Mouse (Mus musculus) forebrain, postnatal 0 days (tissue): ENCODE results near the gene Ugt1a6a. TPM values are rescaled to one million over a fixed set of nuclear protein-coding genes. Genes with fewer than 3 reads are reported as not detected.

Source experiments
- ATAC-seq: fragments of 200-750 bp; cut with Nextera tagmentation; 2 replicates; pipeline ENCODE4 v1.8.0; 2017; ENCODE audit warnings: mild to moderate bottlenecking, moderate library complexity
- DNase-seq: peaks from one replicate; pipeline ENCODE4 v3.0.0-alpha.2; 2015
- H3K27ac ChIP-seq: fragments of 300-500 bp; sonication (generic); 2 replicates; pipeline ENCODE4 v1.5.1; 2014; ENCODE audit warnings: low read depth, mild to moderate bottlenecking, antibody characterized with exemption, low read length, moderate library complexity, mixed read lengths
- H3K27me3 ChIP-seq: fragments of 300-500 bp; sonication (generic); 2 replicates; pipeline ENCODE4 v1.6.1; 2014; ENCODE audit warnings: mild to moderate bottlenecking, low read length, mixed read lengths; ENCODE audit not compliant: insufficient read depth
- H3K36me3 ChIP-seq: fragments of 300-500 bp; sonication (generic); 2 replicates; pipeline ENCODE4 v1.6.1; 2014; ENCODE audit warnings: mild to moderate bottlenecking, moderate library complexity; ENCODE audit not compliant: insufficient read depth
- H3K4me1 ChIP-seq: fragments of 300-500 bp; sonication (generic); 2 replicates; pipeline ENCODE4 v1.6.1; 2014; ENCODE audit warnings: antibody characterized with exemption; ENCODE audit not compliant: insufficient read depth
- H3K4me2 ChIP-seq: fragments of 300-500 bp; sonication (generic); 2 replicates; pipeline ENCODE4 v1.6.1; 2014; ENCODE audit warnings: low read depth, mild to moderate bottlenecking, moderate library complexity
- H3K4me3 ChIP-seq: fragments of 300-500 bp; sonication (generic); 2 replicates; pipeline ENCODE4 v1.5.1; 2014; ENCODE audit warnings: low read depth, low read length, mixed read lengths
- H3K9ac ChIP-seq: fragments of 300-500 bp; sonication (generic); 2 replicates; pipeline ENCODE4 v1.6.1; 2014; ENCODE audit warnings: mild to moderate bottlenecking
- H3K9me3 ChIP-seq: fragments of 300-500 bp; sonication (generic); 2 replicates; pipeline ENCODE4 v1.6.1; 2016; ENCODE audit warnings: low read length
- CTCF ChIP-seq: sonication (generic); IDR thresholded peaks from 2 replicates; pipeline ENCODE4 v1.5.1; 2016; ENCODE audit warnings: antibody characterized with exemption, control low read depth, low read depth
- WGBS: fragments of 180-500 bp; shearing (Covaris S2); extraction: QIAGEN DNeasy Blood & Tissue Kit; methylation state at CpG from one replicate; pipeline ENCODE4 v1.1.7; 2014; 5-methylcytosine and 5-hydroxymethylcytosine counted together
- polyA plus RNA-seq: library from polyadenylated mRNA; unstranded; fragments of >200 nt; fragmentation: Nextera tagmentation; extraction: Ambion mirVana; gene quantifications from 2 replicates; pipeline ENCODE4 v1.2.1, GENCODE M21; 2015
- total RNA-seq: library from RNA; depleted of rRNA; stranded (reverse); fragments of >200 nt; gene quantifications from 2 replicates; pipeline ENCODE4 v1.2.3, GENCODE M21; 2014

The Ugt1a6a gene
- total and polyA plus RNA-seq, 2 experiments from 2014 or later: 2.0 to 5.1 TPM

DNA sequence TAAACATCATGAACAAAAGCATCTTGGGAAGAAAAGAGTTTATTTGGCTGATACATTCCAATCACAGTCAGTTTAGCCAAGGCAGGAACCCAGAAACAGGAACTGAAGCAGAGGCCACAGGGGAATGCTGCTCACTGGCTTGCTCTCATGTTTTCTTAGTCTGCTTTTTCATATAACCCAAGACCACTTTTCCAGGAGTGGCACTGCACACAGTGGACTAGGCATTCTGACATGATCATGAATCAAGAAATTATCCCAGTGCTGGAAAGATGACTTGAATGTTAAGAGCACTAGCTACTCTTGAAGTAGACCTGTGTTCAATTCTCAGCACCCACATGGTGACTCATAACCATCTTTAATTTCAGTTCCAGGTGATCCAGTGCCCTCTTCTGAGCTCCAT, 91.1 kb downstream of the Ugt1a6a start:
- DNase-seq (no peak), ATAC-seq (no peak)
- H3K4me3 ChIP-seq: no peak overlapping the region
- no peaks in the 10 kb centered on the region for H3K4me1 ChIP-seq
- H3K27ac ChIP-seq: no peak overlapping the region
- no peak overlapping the region for H3K4me2 ChIP-seq
- no peaks in the 10 kb centered on the region for H3K27me3 ChIP-seq
- H3K9ac ChIP-seq: no peak overlapping the region
- H3K36me3 ChIP-seq: no peaks in the 10 kb centered on the region
- no peak for TF ChIP-seq CTCF
- peaks cover 59% of the 10 kb centered on the region for H3K9me3 ChIP-seq

DNA sequence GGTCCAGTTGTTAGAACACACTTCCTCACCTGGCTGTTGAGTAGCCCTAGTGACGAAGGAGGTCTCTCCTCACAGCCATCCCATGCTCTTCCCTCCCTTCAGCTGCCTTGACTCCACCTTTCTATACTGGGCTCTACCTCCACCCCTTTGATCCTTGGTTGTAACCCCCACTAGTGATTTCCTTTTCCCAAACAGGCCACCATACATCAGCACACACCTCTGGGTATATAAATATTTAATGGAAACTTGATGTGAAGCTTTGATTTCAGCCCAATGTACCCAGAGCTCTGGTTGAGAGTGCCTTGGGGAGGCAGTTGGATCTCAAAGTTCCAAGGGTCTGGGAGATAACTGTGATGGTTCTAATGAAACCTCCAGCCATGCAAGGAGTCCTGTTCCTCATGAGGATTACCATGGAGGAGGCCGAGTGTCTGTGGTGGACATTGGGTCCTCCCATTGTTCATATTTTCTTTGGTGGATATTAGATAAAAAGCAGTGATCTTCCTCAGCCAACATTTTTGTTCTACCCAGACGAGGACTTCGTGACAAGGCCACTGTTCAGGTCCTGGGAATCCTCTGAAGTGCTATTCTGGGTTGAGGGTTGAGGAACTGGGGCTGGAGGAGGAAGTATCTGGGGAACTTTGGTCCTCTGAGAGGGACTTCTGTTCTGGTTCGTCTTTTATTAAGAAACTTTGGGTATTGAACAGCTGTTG, 92.2 kb downstream of the Ugt1a6a start, which contains the start of gene Mroh2a:
Mroh2a (plus strand) TSS at position 317 of the 710 bp plus-strand sequence.
- no peak within 1 kb of the TSS for H3K27ac ChIP-seq
- H3K4me2 ChIP-seq: no peak within 1 kb of the TSS
- DNase-seq (no peak), ATAC-seq (no peak)
- 54% methylated on average over 5 of the region's 5 CpGs for WGBS
- H3K4me3 ChIP-seq: no peak within 1 kb of the TSS
- no peaks in the 10 kb centered on the region for H3K27me3 ChIP-seq
- TF ChIP-seq CTCF: no peak
- peaks cover 69% of the 10 kb centered on the region for H3K9me3 ChIP-seq
- no peak within 1 kb of the TSS for H3K9ac ChIP-seq
- no peaks in the 10 kb centered on the region for H3K36me3 ChIP-seq
- no peaks in the 10 kb centered on the region for H3K4me1 ChIP-seq

DNA sequence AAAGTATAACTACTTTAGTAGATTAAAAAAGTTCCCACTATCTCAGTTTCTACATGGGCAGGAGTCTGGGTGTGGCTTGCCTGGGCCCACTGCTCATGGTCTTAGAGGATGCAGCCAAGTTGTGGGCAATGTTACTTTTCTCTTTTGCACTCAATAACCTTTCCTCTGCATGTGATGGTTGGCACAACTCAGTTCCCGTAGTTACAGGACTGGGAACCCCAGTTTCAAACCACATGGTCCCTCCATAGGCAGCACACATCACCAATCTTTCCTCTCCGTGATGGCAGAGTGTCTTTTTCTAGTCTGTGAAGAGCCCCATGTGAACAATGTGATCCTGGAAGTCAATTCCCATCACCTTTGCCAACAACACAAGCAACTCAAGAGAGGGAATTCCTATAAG, 92.9 kb downstream of the Ugt1a6a start:
- H3K36me3 ChIP-seq: no peaks in the 10 kb centered on the region
- whole genome bisulfite sequencing: 60% methylated on average over 2 of the region's 2 CpGs
- no peak overlapping the region for H3K27ac ChIP-seq
- peaks cover 72% of the 10 kb centered on the region for H3K9me3 ChIP-seq
- H3K27me3 ChIP-seq: no peaks in the 10 kb centered on the region
- no peaks in the 10 kb centered on the region for H3K4me1 ChIP-seq
- H3K4me2 ChIP-seq: no peak overlapping the region
- DNase-seq (no peak), ATAC-seq (no peak)
- TF ChIP-seq CTCF: no peak
- no peak overlapping the region for H3K9ac ChIP-seq
- no peak overlapping the region for H3K4me3 ChIP-seq

DNA sequence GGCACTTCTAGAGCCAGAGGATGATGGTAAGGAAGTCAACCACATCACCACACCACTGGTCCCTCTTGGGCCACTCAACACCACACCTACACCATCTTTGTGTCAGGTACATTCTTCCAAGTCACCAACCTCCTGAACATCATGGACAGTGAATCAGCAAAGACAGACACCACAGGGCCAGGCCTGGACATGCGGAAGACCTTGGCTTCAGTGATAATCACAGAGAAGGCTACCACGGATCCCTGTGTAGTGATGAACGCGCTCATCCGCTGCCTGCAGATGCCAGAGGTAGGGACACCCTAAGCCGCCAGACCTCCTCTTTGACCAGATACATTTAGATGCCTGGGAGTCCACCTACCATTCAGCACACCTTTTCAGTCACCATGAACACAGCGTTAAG, 93.5 kb downstream of the Ugt1a6a start:
- Histone ChIP-seq H3K9ac (no peak overlapping the region), H3K36me3 (no peaks in the 10 kb centered on the region), H3K27ac (no peak overlapping the region), H3K4me3 (no peak overlapping the region), H3K27me3 (no peaks in the 10 kb centered on the region), H3K4me1 (no peaks in the 10 kb centered on the region), H3K4me2 (no peak overlapping the region), H3K9me3 (peaks cover 79% of the 10 kb centered on the region)
- no peak for TF ChIP-seq CTCF
- WGBS: 72% methylated on average over 7 of the region's 7 CpGs
- no peak for DNase-seq
- ATAC-seq: no peak

DNA sequence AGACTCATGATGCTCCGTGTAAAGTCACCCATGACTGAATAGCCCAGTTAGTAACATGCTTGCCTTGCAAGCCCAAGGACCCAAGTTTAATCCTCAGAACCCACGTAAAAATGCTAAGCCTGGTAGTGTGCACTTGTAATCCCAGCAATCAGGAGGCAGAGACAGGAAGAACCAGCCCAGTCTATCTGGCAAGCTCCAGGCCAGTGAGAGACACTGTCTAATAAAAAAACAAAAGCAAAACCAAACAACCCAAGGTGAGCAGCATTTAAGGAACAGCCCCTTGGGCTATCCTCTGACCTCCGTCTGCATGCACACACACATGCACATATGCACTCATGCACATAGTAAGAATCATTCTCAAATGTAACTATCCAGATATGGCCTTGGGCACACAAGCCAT, 95.0 kb downstream of the Ugt1a6a start:
- H3K4me2 ChIP-seq: no peak overlapping the region
- peaks cover 93% of the 10 kb centered on the region for H3K9me3 ChIP-seq
- no peak overlapping the region for H3K4me3 ChIP-seq
- H3K9ac ChIP-seq: no peak overlapping the region
- TF ChIP-seq CTCF: no peak
- H3K36me3 ChIP-seq: no peaks in the 10 kb centered on the region
- 80% methylated on average over 3 of the region's 3 CpGs for WGBS
- ATAC-seq: no peak
- H3K27me3 ChIP-seq: no peaks in the 10 kb centered on the region
- no peaks in the 10 kb centered on the region for H3K4me1 ChIP-seq
- no peak for DNase-seq
- no peak overlapping the region for H3K27ac ChIP-seq

DNA sequence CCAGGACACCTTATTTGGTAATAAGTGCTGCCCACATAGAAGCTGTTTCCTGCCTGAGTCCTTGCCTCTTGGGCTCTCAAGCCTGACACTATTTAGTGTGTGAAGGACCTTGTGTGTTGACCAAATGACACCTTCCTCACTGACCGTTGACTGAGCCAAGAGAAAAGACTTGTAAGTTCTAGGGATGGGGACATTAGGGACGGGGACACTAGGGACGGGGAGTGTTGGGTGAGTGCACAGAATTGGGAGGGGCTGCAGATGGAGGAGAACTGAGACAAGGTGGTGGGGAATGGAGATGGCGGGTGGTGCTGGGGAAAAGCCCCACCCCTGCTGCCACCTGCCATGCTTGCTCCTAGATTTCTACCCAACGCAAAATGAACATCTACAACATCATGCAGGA, 95.4 kb downstream of the Ugt1a6a start:
- Histone ChIP-seq H3K4me3 (no peak overlapping the region), H3K4me2 (no peak overlapping the region), H3K27ac (no peak overlapping the region), H3K27me3 (no peaks in the 10 kb centered on the region), H3K9ac (no peak overlapping the region), H3K9me3 (peaks cover 97% of the 10 kb centered on the region), H3K4me1 (no peaks in the 10 kb centered on the region), H3K36me3 (no peaks in the 10 kb centered on the region)
- TF ChIP-seq CTCF: no peak
- no peak for ATAC-seq
- DNase-seq: no peak
- 88% methylated on average over 5 of the region's 5 CpGs for WGBS

DNA sequence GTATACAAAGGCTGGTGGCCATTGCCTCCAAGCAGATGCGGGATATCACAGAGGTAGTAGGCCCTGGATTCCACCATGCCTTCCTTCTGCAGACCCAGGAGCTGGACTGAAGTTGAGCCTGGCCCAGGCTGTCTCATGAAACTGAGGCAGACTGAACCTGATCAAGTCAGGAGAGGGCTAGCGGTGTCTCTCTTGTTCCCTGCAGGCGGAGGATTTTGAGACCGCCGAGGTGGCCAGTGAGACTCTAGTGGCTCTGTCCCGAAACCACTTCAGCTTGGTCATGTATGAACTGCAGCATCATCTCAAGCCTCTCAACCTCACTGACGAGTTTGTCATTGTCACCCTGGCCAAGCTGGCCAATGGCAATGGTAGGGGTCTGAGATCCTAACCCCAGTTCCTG, 95.8 kb downstream of the Ugt1a6a start:
- ATAC-seq (no peak), DNase-seq (no peak)
- Histone ChIP-seq H3K27ac (no peak overlapping the region), H3K4me1 (no peaks in the 10 kb centered on the region), H3K9ac (no peak overlapping the region), H3K9me3 (peaks cover 100% of the 10 kb centered on the region), H3K4me2 (no peak overlapping the region), H3K4me3 (no peak overlapping the region), H3K36me3 (no peaks in the 10 kb centered on the region), H3K27me3 (no peaks in the 10 kb centered on the region)
- WGBS: 74% methylated on average over 7 of the region's 7 CpGs
- no peak for TF ChIP-seq CTCF
